Mouse (Mus musculus) MEL (cell line): ENCODE results near the gene Nudt2. TPM values are rescaled to one million over a fixed set of nuclear protein-coding genes. Genes with fewer than 3 reads are reported as not detected.

Source experiments
- DNase-seq: peaks from one replicate; pipeline ENCODE4 v3.0.0; 2011; ENCODE audit warnings: low read depth, low spot score
- H3K27ac ChIP-seq: 2 replicates; pipeline ENCODE4 v1.5.1; 2012; ENCODE audit warnings: low read depth, mild to moderate bottlenecking, control low read depth, low read length, moderate library complexity; ENCODE audit not compliant: control insufficient read depth
- H3K27me3 ChIP-seq, 2 experiments: fragments of 150-350 bp in 1 of 2; sonication (generic) in 1 of 2; 2 replicates each; pipeline ENCODE4 v1.6.1; 2012; ENCODE audit warnings: low read length in 2 of 2, mild to moderate bottlenecking in 2 of 2, improper control_type of control experiment in 1 of 2, moderate library complexity in 1 of 2; ENCODE audit not compliant: insufficient read depth in 2 of 2, control insufficient read depth in 1 of 2
- H3K36me3 ChIP-seq, 2 experiments: 2 replicates each; pipeline ENCODE4 v1.6.1; 2012 to 2014; ENCODE audit warnings: low read length in 2 of 2, improper control_type of control experiment in 1 of 2, inconsistent platforms in 1 of 2, mild to moderate bottlenecking in 1 of 2; ENCODE audit not compliant: insufficient read depth in 2 of 2, control insufficient read depth in 1 of 2
- H3K4me1 ChIP-seq, 2 experiments: fragments of 150-350 bp in 1 of 2; sonication (generic) in 1 of 2; 2 replicates each; pipeline ENCODE4 v1.6.1; 2012; ENCODE audit warnings: low read length in 2 of 2, improper control_type of control experiment in 1 of 2, mild to moderate bottlenecking in 1 of 2; ENCODE audit not compliant: insufficient read depth in 2 of 2, control insufficient read depth in 1 of 2
- H3K4me3 ChIP-seq, 2 experiments: fragments of 150-350 bp in 1 of 2; sonication (generic) in 1 of 2; 2 replicates each; pipeline ENCODE4 v1.5.1; 2012; ENCODE audit warnings: low read depth in 2 of 2, low read length in 2 of 2, mild to moderate bottlenecking in 2 of 2, moderate library complexity in 2 of 2, control low read depth in 1 of 2, improper control_type of control experiment in 1 of 2; ENCODE audit not compliant: control insufficient read depth in 1 of 2, insufficient read depth in 1 of 2
- H3K79me2 ChIP-seq: 2 replicates; pipeline ENCODE4 v1.6.1; 2012; ENCODE audit warnings: mild to moderate bottlenecking, low read length, moderate library complexity; ENCODE audit not compliant: control insufficient read depth, poor library complexity, insufficient read depth
- H3K9ac ChIP-seq: 2 replicates; pipeline ENCODE4 v1.6.1; 2012; ENCODE audit warnings: low read depth, mild to moderate bottlenecking, control low read depth, low read length, moderate library complexity; ENCODE audit not compliant: control insufficient read depth, poor library complexity, severe bottlenecking
- H3K9me3 ChIP-seq: fragments of 150-350 bp; sonication (generic); replicated peaks from 2 replicates; pipeline ENCODE4 v1.6.1; 2012; ENCODE audit warnings: mild to moderate bottlenecking, low read length, improper control_type of control experiment, moderate library complexity; ENCODE audit not compliant: insufficient read depth
- CTCF ChIP-seq, 3 experiments: IDR thresholded peaks in 2 of 3; conservative IDR thresholded peaks in 1 of 3; 2 replicates each; pipeline ENCODE4 v1.5.1; 2011 to 2012; ENCODE audit warnings: low read length in 3 of 3, low read depth in 2 of 3, mild to moderate bottlenecking in 2 of 3, improper control_type of control experiment in 1 of 3, inconsistent platforms in 1 of 3, mixed read lengths in 1 of 3, moderate library complexity in 1 of 3; ENCODE audit not compliant: control insufficient read depth in 1 of 3, insufficient read depth in 1 of 3, poor library complexity in 1 of 3, severe bottlenecking in 1 of 3
- ELF1 ChIP-seq: IDR thresholded peaks from 2 replicates; pipeline ENCODE4 v1.6.1; 2014; ENCODE audit warnings: low read depth, mild to moderate bottlenecking, inconsistent platforms, low read length, improper control_type of control experiment, moderate library complexity
- EP300 ChIP-seq, 2 experiments: IDR thresholded peaks; 2 replicates each; pipeline ENCODE4 v1.6.1; 2011; ENCODE audit warnings: improper control_type of control experiment in 2 of 2, low read length in 2 of 2, low read depth in 1 of 2, mild to moderate bottlenecking in 1 of 2
- ETS1 ChIP-seq: IDR thresholded peaks from 2 replicates; pipeline ENCODE4 v1.6.1; 2012; ENCODE audit warnings: low read depth, mild to moderate bottlenecking, inconsistent platforms, low read length, improper control_type of control experiment, moderate library complexity
- GABPA ChIP-seq: IDR thresholded peaks from 2 replicates; pipeline ENCODE4 v1.6.1; 2012; ENCODE audit warnings: low read depth, mild to moderate bottlenecking, inconsistent platforms, low read length, improper control_type of control experiment, moderate library complexity
- HCFC1 ChIP-seq: IDR thresholded peaks from 2 replicates; pipeline ENCODE4 v1.6.1; 2012; ENCODE audit warnings: low read depth, mild to moderate bottlenecking, inconsistent platforms, low read length, improper control_type of control experiment, moderate library complexity
- JUND ChIP-seq: IDR thresholded peaks from 2 replicates; pipeline ENCODE4 v1.6.1; 2011; ENCODE audit warnings: low read depth, mild to moderate bottlenecking, improper control_type of control experiment, low read length
- MEF2A ChIP-seq: IDR thresholded peaks from 2 replicates; pipeline ENCODE4 v1.6.1; 2014; ENCODE audit warnings: low read depth, mild to moderate bottlenecking, inconsistent platforms, low read length, improper control_type of control experiment; ENCODE audit not compliant: poor library complexity, insufficient replicate concordance, severe bottlenecking; ENCODE audit errors: extremely low read depth
- MYC ChIP-seq: IDR thresholded peaks from 2 replicates; pipeline ENCODE4 v1.6.1; 2011; ENCODE audit warnings: low read depth, mild to moderate bottlenecking, low read length, improper control_type of control experiment, moderate library complexity
- POLR2A ChIP-seq, 2 experiments: IDR thresholded peaks; 2 replicates each; pipeline ENCODE4 v1.6.1; 2011 to 2012; ENCODE audit warnings: low read length in 2 of 2, mild to moderate bottlenecking in 2 of 2, control low read depth in 1 of 2, improper control_type of control experiment in 1 of 2, low read depth in 1 of 2, moderate library complexity in 1 of 2; ENCODE audit not compliant: control insufficient read depth in 1 of 2, insufficient read depth in 1 of 2, poor library complexity in 1 of 2
- POLR2AphosphoS2 ChIP-seq: IDR thresholded peaks from 2 replicates; pipeline ENCODE4 v1.6.1; 2011; ENCODE audit warnings: low read length, improper control_type of control experiment
- RCOR1 ChIP-seq: IDR thresholded peaks from 2 replicates; pipeline ENCODE4 v1.6.1; 2012; ENCODE audit warnings: low read depth, mild to moderate bottlenecking, inconsistent platforms, low read length, improper control_type of control experiment
- USF2 ChIP-seq, 2 experiments: IDR thresholded peaks; 2 replicates each; pipeline ENCODE4 v1.6.1; 2011 to 2012; ENCODE audit warnings: improper control_type of control experiment in 2 of 2, low read length in 2 of 2, borderline replicate concordance in 1 of 2, inconsistent platforms in 1 of 2, low read depth in 1 of 2, mild to moderate bottlenecking in 1 of 2; ENCODE audit not compliant: insufficient read depth in 1 of 2
- ZMIZ1 ChIP-seq: IDR thresholded peaks from 2 replicates; pipeline ENCODE4 v1.6.1; 2012; ENCODE audit warnings: low read depth, mild to moderate bottlenecking, inconsistent platforms, low read length, improper control_type of control experiment, moderate library complexity
- polyA plus RNA-seq, 2 experiments: library from polyadenylated mRNA; stranded (reverse) in 1 of 2; unstranded in 1 of 2; fragments of >175 nt in 1 of 2; fragments of >200 nt in 1 of 2; gene quantifications; 2 replicates each; pipeline versions ENCODE4 v1.2.1 to v1.2.4; 2012; ENCODE audit warnings: low replicate concordance in 2 of 2, low read depth in 1 of 2; ENCODE audit not compliant: insufficient read length in 2 of 2, insufficient read depth in 1 of 2, missing spikeins in 1 of 2
- total RNA-seq: library from RNA; depleted of rRNA; stranded (reverse); fragments of 300-350 nt; gene quantifications from 2 replicates; pipeline ENCODE4 v1.2.3, GENCODE M21; 2012

Gene Nudt2
- total and polyA plus RNA-seq, 3 experiments: 19.2 to 25.3 TPM; not detected in 1

DNA sequence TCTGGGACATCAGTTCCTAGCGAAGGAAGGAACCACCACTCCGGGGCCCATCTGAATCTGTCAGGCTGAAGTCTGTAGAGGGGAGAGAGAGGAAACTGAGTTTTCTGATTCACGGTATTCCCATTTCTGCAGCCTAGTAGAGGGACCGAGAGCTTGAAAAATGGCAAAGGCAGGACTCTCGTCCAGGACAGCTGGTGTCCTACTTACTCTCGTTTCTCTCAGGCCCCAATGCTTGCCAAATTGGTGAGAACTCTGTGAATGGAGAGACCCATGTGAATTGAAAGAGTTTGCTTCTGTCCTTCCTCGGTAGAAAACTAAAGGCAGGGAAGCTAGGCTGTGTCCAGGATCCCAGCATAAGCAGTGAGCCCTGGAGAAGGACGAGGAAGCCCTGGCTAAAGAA lies 34.7 kb downstream of the Nudt2 start:
- DNase-seq: no peak
- no peak for TF ChIP-seq ELF1
- Histone ChIP-seq H3K36me3 (peaks cover 0 to 10% of the 10 kb centered on the region in 2 experiments; a peak in 2 of 4 replicates), H3K79me2 (no peaks in the 10 kb centered on the region), H3K9me3 (no peaks in the 10 kb centered on the region), H3K27me3 (no peaks in the 10 kb centered on the region), H3K9ac (no peak overlapping the region), H3K27ac (no peak overlapping the region), H3K4me3 (no peak overlapping the region), H3K4me1 (peaks cover 0 to 13% of the 10 kb centered on the region in 2 experiments; a peak in 3 of 4 replicates)

DNA sequence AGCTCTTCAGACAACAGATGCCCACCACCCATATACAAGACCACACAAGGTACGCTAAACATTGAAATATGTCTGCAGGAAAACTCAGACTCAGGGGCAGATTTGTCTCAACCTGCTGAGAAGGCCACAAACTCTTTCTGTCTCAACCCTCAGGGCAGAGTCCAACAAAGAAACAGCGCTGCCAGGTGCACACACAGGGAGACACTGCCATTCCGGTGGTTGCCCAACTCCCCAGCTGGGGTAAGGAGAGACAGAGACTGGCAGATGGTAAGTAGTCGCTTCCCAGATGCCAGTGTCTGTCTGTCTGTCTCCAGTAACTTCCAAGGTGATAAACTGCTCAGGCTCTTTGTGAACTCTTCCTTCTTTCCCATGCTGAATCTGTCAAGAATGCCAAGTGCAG lies 35.8 kb downstream of the Nudt2 start:
- Histone ChIP-seq H3K4me1 (peaks cover 4 to 25% of the 10 kb centered on the region in 2 experiments; a peak in 3 of 4 replicates), H3K4me3 (no peak overlapping the region), H3K9me3 (no peaks in the 10 kb centered on the region), H3K9ac (no peak overlapping the region), H3K36me3 (peaks cover 0 to 18% of the 10 kb centered on the region in 2 experiments; a peak in 2 of 4 replicates), H3K27me3 (no peaks in the 10 kb centered on the region), H3K79me2 (no peaks in the 10 kb centered on the region), H3K27ac (no peak overlapping the region)
- no peak for TF ChIP-seq MEF2A
- TF ChIP-seq JUND: no peak
- TF ChIP-seq GABPA: no peak
- no peak for TF ChIP-seq HCFC1
- no peak for TF ChIP-seq POLR2AphosphoS2
- TF ChIP-seq ETS1: no peak
- TF ChIP-seq MYC: no peak
- no peak for TF ChIP-seq USF2 (IDR thresholded peaks at IDR 0.05; ENCODE audit: borderline replicate concordance in 1 of 2, insufficient read depth in 1 of 2, low read depth in 1 of 2, low read length in 2 of 2)
- TF ChIP-seq POLR2A (IDR thresholded peaks at IDR 0.05; ENCODE audit: control insufficient read depth in 1 of 2, insufficient read depth in 1 of 2, low read depth in 1 of 2, low read length in 2 of 2, poor library complexity in 1 of 2): no peak
- no peak for TF ChIP-seq ZMIZ1
- no peak for TF ChIP-seq CTCF (IDR thresholded peaks at IDR 0.05 in 2 of 3, conservative IDR thresholded peaks at IDR 0.05 in 1 of 3; ENCODE audit: control insufficient read depth in 1 of 3, insufficient read depth in 1 of 3, low read depth in 2 of 3, low read length in 3 of 3, poor library complexity in 1 of 3, severe bottlenecking in 1 of 3)
- no peak for TF ChIP-seq EP300 (IDR thresholded peaks at IDR 0.05; ENCODE audit: low read depth in 1 of 2, low read length in 2 of 2)
- TF ChIP-seq RCOR1: no peak
- no peak for DNase-seq
